Comparison of ENCODE assay signal across 30 mouse cellular contexts in genomic region chr3:107562104-107562503, GRCm38 (mm10). TPM values are rescaled to one million over a fixed set of nuclear protein-coding genes. Genes with fewer than 3 reads are reported as not detected.
DNase-seq lines count a peak whose midpoint lies in the region; ATAC-seq and TF ChIP-seq lines count a peak whose summit lies in the region.
"Had no signal": no experiment of that assay in that cellular context is flagged by ENCODE, and none has a peak within 500 bp of the region (broad histone marks: within the 10 kb centered on the region; RNA-seq: fewer than 3 reads in every experiment).

No protein-coding gene starts in this region.

- H3K4me3 ChIP-seq in forebrain, postnatal 0 days (ENCODE audit: low read depth, low read length): no peak overlapping the region
- no peak overlapping the region for H3K4me3 ChIP-seq in forebrain, embryonic 13.5 days
- no peak overlapping the region for H3K4me3 ChIP-seq in kidney, postnatal 0 days (replicated peaks; ENCODE audit: low read depth, low read length)
- no peak overlapping the region for H3K4me3 ChIP-seq in kidney, adult 2 months (ENCODE audit: insufficient read depth, low read depth, low read length)
- H3K4me3 ChIP-seq in midbrain, postnatal 0 days (ENCODE audit: low read depth, low read length): no peak overlapping the region
- no peak overlapping the region for H3K4me3 ChIP-seq in midbrain, embryonic 16.5 days (ENCODE audit: low read depth, low read length)
- no peak overlapping the region for H3K4me3 ChIP-seq in limb, embryonic 10.5 days
- H3K4me3 ChIP-seq: forebrain, embryonic 10.5 days; heart, adult 2 months; hindbrain, embryonic 12.5 days; hindbrain, embryonic 15.5 days had no signal

- TF ChIP-seq CTCF in forebrain, postnatal 0 days (IDR thresholded peaks at IDR 0.05; ENCODE audit: low read depth): 0 out of 2 replicates have a peak, but pooled peaks have one; percentile 4
- TF ChIP-seq CTCF in kidney, postnatal 0 days (IDR thresholded peaks at IDR 0.05; ENCODE audit: low read depth): 0 out of 2 replicates have a peak, but pooled peaks have one; percentile 13
- no peak for TF ChIP-seq CTCF in kidney, adult 2 months (conservative IDR thresholded peaks at IDR 0.05; ENCODE audit: insufficient read depth, insufficient read length, low read depth, low read length)
- TF ChIP-seq CTCF in midbrain, postnatal 0 days (IDR thresholded peaks at IDR 0.05): peak; percentile 19; the same call in 1 of the 2 replicates

- no peaks in the 10 kb centered on the region for H3K27me3 ChIP-seq in forebrain, postnatal 0 days (ENCODE audit: insufficient read depth, low read length)
- H3K27me3 ChIP-seq in forebrain, embryonic 13.5 days: peaks cover 4% of the 10 kb centered on the region; the same call in 1 of the 2 replicates
- H3K27me3 ChIP-seq in kidney, postnatal 0 days (ENCODE audit: insufficient read depth, low read length): peaks cover 14% of the 10 kb centered on the region; the same call in 1 of the 2 replicates
- no peaks in the 10 kb centered on the region for H3K27me3 ChIP-seq in kidney, adult 2 months (replicated peaks; ENCODE audit: control insufficient read depth, insufficient read depth, low read length)
- H3K27me3 ChIP-seq in midbrain, postnatal 0 days (ENCODE audit: insufficient read depth, low read length): no peaks in the 10 kb centered on the region
- no peaks in the 10 kb centered on the region for H3K27me3 ChIP-seq in midbrain, embryonic 16.5 days (ENCODE audit: control insufficient read depth, insufficient read depth, low read depth, low read length)
- peaks cover 54% of the 10 kb centered on the region for H3K27me3 ChIP-seq in limb, embryonic 10.5 days (ENCODE audit: low read depth, poor library complexity, severe bottlenecking)
- H3K27me3 ChIP-seq: hindbrain, embryonic 15.5 days had no signal

- WGBS in forebrain, postnatal 0 days: 75% methylated on average over 2 of the region's 2 CpGs
- 82% methylated on average over 2 of the region's 2 CpGs for WGBS in forebrain, embryonic 13.5 days
- 44% methylated on average over 2 of the region's 2 CpGs for WGBS in kidney, postnatal 0 days
- 56% methylated on average over 2 of the region's 2 CpGs for WGBS in kidney, adult 2 months
- 76% methylated on average over 2 of the region's 2 CpGs for WGBS in midbrain, postnatal 0 days
- WGBS in midbrain, embryonic 16.5 days: 83% methylated on average over 2 of the region's 2 CpGs
- WGBS in limb, embryonic 10.5 days: 50% methylated on average over 2 of the region's 2 CpGs

- H3K4me2 ChIP-seq in forebrain, postnatal 0 days (ENCODE audit: low read depth): no peak overlapping the region
- no peak overlapping the region for H3K4me2 ChIP-seq in forebrain, embryonic 13.5 days
- H3K4me2 ChIP-seq in kidney, postnatal 0 days (ENCODE audit: low read length): no peak overlapping the region
- H3K4me2 ChIP-seq in midbrain, postnatal 0 days (ENCODE audit: low read depth, low read length, poor library complexity, severe bottlenecking): no peak overlapping the region
- no peak overlapping the region for H3K4me2 ChIP-seq in midbrain, embryonic 16.5 days (ENCODE audit: low read length)
- H3K4me2 ChIP-seq: heart, embryonic 11.5 days; hindbrain, embryonic 12.5 days; hindbrain, embryonic 15.5 days had no signal

- ATAC-seq in forebrain, postnatal 0 days: no peak
- no peak for ATAC-seq in forebrain, embryonic 13.5 days
- 0 out of 2 replicates have a peak, but pooled peaks have one; percentile 9 for ATAC-seq in kidney, postnatal 0 days (replicated peaks; ENCODE audit: low FRiP score, low read depth)
- ATAC-seq in midbrain, postnatal 0 days (ENCODE audit: low FRiP score): no peak
- ATAC-seq in midbrain, embryonic 16.5 days: no peak
- ATAC-seq: forebrain, embryonic 14.5 days had no signal

- H3K4me1 ChIP-seq in forebrain, postnatal 0 days (ENCODE audit: insufficient read depth): no peaks in the 10 kb centered on the region
- no peaks in the 10 kb centered on the region for H3K4me1 ChIP-seq in forebrain, embryonic 13.5 days
- H3K4me1 ChIP-seq in kidney, postnatal 0 days (replicated peaks; ENCODE audit: insufficient read depth, low read length): no peaks in the 10 kb centered on the region
- no peaks in the 10 kb centered on the region for H3K4me1 ChIP-seq in kidney, adult 2 months (ENCODE audit: control insufficient read depth, insufficient read depth, low read length)
- H3K4me1 ChIP-seq in midbrain, postnatal 0 days (ENCODE audit: insufficient read depth, low read length): no peaks in the 10 kb centered on the region
- no peaks in the 10 kb centered on the region for H3K4me1 ChIP-seq in midbrain, embryonic 16.5 days (ENCODE audit: control insufficient read depth, insufficient read depth, low read length)
- peaks cover 67% of the 10 kb centered on the region for H3K4me1 ChIP-seq in limb, embryonic 10.5 days
- H3K4me1 ChIP-seq: hindbrain, embryonic 15.5 days had no signal

- TF ChIP-seq POLR2A in kidney, adult 2 months (IDR thresholded peaks at IDR 0.05; ENCODE audit: low read depth, low read length): no peak

- no peaks in the 10 kb centered on the region for H3K36me3 ChIP-seq in forebrain, postnatal 0 days (ENCODE audit: insufficient read depth)
- no peaks in the 10 kb centered on the region for H3K36me3 ChIP-seq in forebrain, embryonic 13.5 days (ENCODE audit: poor library complexity, severe bottlenecking)
- no peaks in the 10 kb centered on the region for H3K36me3 ChIP-seq in kidney, postnatal 0 days (ENCODE audit: insufficient read depth, low read length)
- no peaks in the 10 kb centered on the region for H3K36me3 ChIP-seq in kidney, adult 2 months (ENCODE audit: control insufficient read depth, insufficient read depth, low read length)
- H3K36me3 ChIP-seq in midbrain, postnatal 0 days (ENCODE audit: insufficient read depth, low read length): no peaks in the 10 kb centered on the region
- no peaks in the 10 kb centered on the region for H3K36me3 ChIP-seq in midbrain, embryonic 16.5 days (ENCODE audit: control insufficient read depth, insufficient read depth, low read length)
- H3K36me3 ChIP-seq in limb, embryonic 10.5 days: no peaks in the 10 kb centered on the region
- H3K36me3 ChIP-seq: forebrain, embryonic 10.5 days; hindbrain, embryonic 12.5 days; hindbrain, embryonic 15.5 days had no signal

- H3K9me3 ChIP-seq in forebrain, postnatal 0 days (ENCODE audit: low read length): no peaks in the 10 kb centered on the region
- H3K9me3 ChIP-seq in forebrain, embryonic 13.5 days (replicated peaks): no peaks in the 10 kb centered on the region
- no peaks in the 10 kb centered on the region for H3K9me3 ChIP-seq in kidney, postnatal 0 days (replicated peaks; ENCODE audit: low read length)
- no peaks in the 10 kb centered on the region for H3K9me3 ChIP-seq in midbrain, postnatal 0 days (ENCODE audit: low read length)
- H3K9me3 ChIP-seq in midbrain, embryonic 16.5 days (replicated peaks; ENCODE audit: control insufficient read depth, low read length, poor library complexity, severe bottlenecking): no peaks in the 10 kb centered on the region
- H3K9me3 ChIP-seq in limb, embryonic 10.5 days (replicated peaks): no peaks in the 10 kb centered on the region
- H3K9me3 ChIP-seq: forebrain, embryonic 10.5 days; hindbrain, embryonic 12.5 days; hindbrain, embryonic 15.5 days had no signal

- H3K9ac ChIP-seq in forebrain, postnatal 0 days: no peak overlapping the region
- H3K9ac ChIP-seq in forebrain, embryonic 13.5 days: no peak overlapping the region
- no peak overlapping the region for H3K9ac ChIP-seq in kidney, postnatal 0 days (ENCODE audit: low read depth, low read length)
- no peak overlapping the region for H3K9ac ChIP-seq in midbrain, postnatal 0 days (replicated peaks; ENCODE audit: low read length, poor library complexity, severe bottlenecking)
- no peak overlapping the region for H3K9ac ChIP-seq in midbrain, embryonic 16.5 days (ENCODE audit: low read depth, low read length)
- H3K9ac ChIP-seq: hindbrain, embryonic 12.5 days; hindbrain, embryonic 15.5 days had no signal

- H3K27ac ChIP-seq in forebrain, postnatal 0 days (ENCODE audit: low read depth, low read length): no peak overlapping the region
- H3K27ac ChIP-seq in forebrain, embryonic 13.5 days: no peak overlapping the region
- no peak overlapping the region for H3K27ac ChIP-seq in kidney, postnatal 0 days
- no peak overlapping the region for H3K27ac ChIP-seq in kidney, adult 2 months (ENCODE audit: insufficient read depth, low read depth, low read length)
- no peak overlapping the region for H3K27ac ChIP-seq in midbrain, postnatal 0 days (ENCODE audit: low read depth, low read length)
- no peak overlapping the region for H3K27ac ChIP-seq in midbrain, embryonic 16.5 days (ENCODE audit: low read length)
- H3K27ac ChIP-seq in limb, embryonic 10.5 days: peak overlapping the region; percentile 54
- H3K27ac ChIP-seq: forebrain, embryonic 10.5 days; heart, adult 2 months; hindbrain, embryonic 12.5 days; hindbrain, embryonic 15.5 days had no signal

- no peak for DNase-seq in forebrain, postnatal 0 days
- no peak for DNase-seq in kidney, postnatal 0 days (ENCODE audit: low spot score)
- no peak for DNase-seq in kidney, adult 2 months
- no peak for DNase-seq in midbrain, postnatal 0 days (ENCODE audit: low spot score)
- DNase-seq in limb, embryonic 10.5 days (ENCODE audit: low spot score): no peak
- DNase-seq: adrenal gland, adult 2 months; adrenal gland, postnatal 14 days; B cell, adult 2 months; cerebellum, adult 11 months; cerebellum, adult 9-11 months; gastrocnemius, postnatal 25 days; heart, adult 2 months had no signal

RNA-seq across cellular contexts. Expression of gene Ubl4b, which starts 7.2 kb away (rescaled TPM):
- total RNA-seq in forebrain, postnatal 0 days (2014; rRNA removed): 0.23 TPM in 1 of 2 replicates, not detected in the other
- not detected in 2 replicates for polyA plus RNA-seq in forebrain, postnatal 0 days (2015; fragmentation: Nextera tagmentation; extraction: Ambion mirVana)
- polyA plus RNA-seq in forebrain, embryonic 13.5 days (2015; fragmentation: Nextera tagmentation; extraction: Ambion mirVana): not detected in 2 replicates
- polyA plus RNA-seq in kidney, postnatal 0 days (2015; fragmentation: Nextera tagmentation; extraction: Ambion mirVana): not detected in 2 replicates
- polyA plus RNA-seq in kidney, adult 2 months (2012; rRNA removed): 0.06 TPM in 1 of 2 replicates, not detected in the other
- total RNA-seq in midbrain, postnatal 0 days (2014; rRNA removed): not detected in 2 replicates
- not detected in 2 replicates for polyA plus RNA-seq in midbrain, postnatal 0 days (2015; fragmentation: Nextera tagmentation; extraction: Ambion mirVana)
- not detected in 2 replicates for polyA plus RNA-seq in midbrain, embryonic 16.5 days (2015; fragmentation: Nextera tagmentation; extraction: Ambion mirVana)
- 0.76 and 0.98 TPM in 2 replicates for polyA plus RNA-seq in limb, embryonic 10.5 days (2016; fragmentation: Nextera tagmentation; extraction: Ambion mirVana)
- total RNA-seq: adrenal gland, adult 2 months; adrenal gland, postnatal 14 days; CH12.LX; gastrocnemius, adult 8-10 months; gastrocnemius, postnatal 25 days; heart, adult 2 months; heart, postnatal 25 days; hematopoietic stem cell, adult 5-6 weeks; MEL had no signal
- polyA plus RNA-seq: adrenal gland, adult 2 months; cerebellum, adult 2 months; embryonic facial prominence, embryonic 14.5 days; forebrain, embryonic 14.5 days; heart, adult 2 months; heart, embryonic 11.5 days; heart, embryonic 14.5 days; heart, postnatal 0 days; hindbrain, embryonic 12.5 days; hindbrain, embryonic 15.5 days had no signal

RNA-seq across cellular contexts. Expression of gene Alx3, which starts 32.7 kb away (rescaled TPM):
- total RNA-seq in forebrain, postnatal 0 days (2014; rRNA removed): 2.2 and 3.3 TPM in 2 replicates
- polyA plus RNA-seq in forebrain, postnatal 0 days (2015; fragmentation: Nextera tagmentation; extraction: Ambion mirVana): 3.7 and 5.2 TPM in 2 replicates
- 2.3 and 2.9 TPM in 2 replicates for polyA plus RNA-seq in forebrain, embryonic 13.5 days (2015; fragmentation: Nextera tagmentation; extraction: Ambion mirVana)
- polyA plus RNA-seq in kidney, postnatal 0 days (2015; fragmentation: Nextera tagmentation; extraction: Ambion mirVana): 0.09 TPM in 2 replicates
- polyA plus RNA-seq in kidney, adult 2 months (2012; rRNA removed): not detected in 2 replicates
- total RNA-seq in midbrain, postnatal 0 days (2014; rRNA removed): 0.60 and 3.0 TPM in 2 replicates
- polyA plus RNA-seq in midbrain, postnatal 0 days (2015; fragmentation: Nextera tagmentation; extraction: Ambion mirVana): 0.63 and 1.3 TPM in 2 replicates
- 1.0 and 1.5 TPM in 2 replicates for polyA plus RNA-seq in midbrain, embryonic 16.5 days (2015; fragmentation: Nextera tagmentation; extraction: Ambion mirVana)
- polyA plus RNA-seq in limb, embryonic 10.5 days (2016; fragmentation: Nextera tagmentation; extraction: Ambion mirVana): 31.1 and 37.4 TPM in 2 replicates
- total RNA-seq: adrenal gland, adult 2 months; adrenal gland, postnatal 14 days; adrenal gland, postnatal 4 days; CH12.LX; gastrocnemius, adult 8-10 months; gastrocnemius, postnatal 25 days; heart, adult 2 months; heart, postnatal 25 days; hematopoietic stem cell, adult 5-6 weeks; MEL had no signal
- polyA plus RNA-seq: adrenal gland, adult 2 months; gonadal fat pad, adult 2 months; heart, adult 2 months; heart, embryonic 14.5 days; heart, postnatal 0 days had no signal

RNA-seq across cellular contexts. Expression of gene Slc6a17, which starts 44.3 kb away (rescaled TPM):
- 61.2 and 68.9 TPM in 2 replicates for total RNA-seq in forebrain, postnatal 0 days (2014; rRNA removed)
- polyA plus RNA-seq in forebrain, postnatal 0 days (2015; fragmentation: Nextera tagmentation; extraction: Ambion mirVana): 20.3 and 22.7 TPM in 2 replicates
- 9.6 and 11.2 TPM in 2 replicates for polyA plus RNA-seq in forebrain, embryonic 13.5 days (2015; fragmentation: Nextera tagmentation; extraction: Ambion mirVana)
- 4.2 and 4.9 TPM in 2 replicates for polyA plus RNA-seq in kidney, postnatal 0 days (2015; fragmentation: Nextera tagmentation; extraction: Ambion mirVana)
- polyA plus RNA-seq in kidney, adult 2 months (2012; rRNA removed): 16.0 and 19.2 TPM in 2 replicates
- total RNA-seq in midbrain, postnatal 0 days (2014; rRNA removed): 52.0 and 60.0 TPM in 2 replicates
- 17.5 and 22.2 TPM in 2 replicates for polyA plus RNA-seq in midbrain, postnatal 0 days (2015; fragmentation: Nextera tagmentation; extraction: Ambion mirVana)
- polyA plus RNA-seq in midbrain, embryonic 16.5 days (2015; fragmentation: Nextera tagmentation; extraction: Ambion mirVana): 17.5 and 23.3 TPM in 2 replicates
- 6.0 and 6.3 TPM in 2 replicates for polyA plus RNA-seq in limb, embryonic 10.5 days (2016; fragmentation: Nextera tagmentation; extraction: Ambion mirVana)
- total RNA-seq: CH12.LX had no signal
